Mouse (Mus musculus): Measurements from ENCODE around the gene Gm10518. TPM values are rescaled to one million over a fixed set of nuclear protein-coding genes. Genes with fewer than 3 reads are reported as not detected.

The Gm10518 gene
- polyA plus RNA-seq (2012; rRNA removed) = not detected in 2 replicates

- 0 out of 2 replicates have a peak, but pooled peaks cover 6% of the 10 kb centered on the region for H3K4me1 ChIP-seq (replicated peaks; ENCODE audit: control insufficient read depth, insufficient read depth, low read length)
- H3K4me3 ChIP-seq (ENCODE audit: control insufficient read depth, insufficient read depth, low read length) = peak within 1 kb of the TSS; percentile 80
- peak within 1 kb of the TSS; percentile 58 for H3K27ac ChIP-seq (ENCODE audit: control insufficient read depth, insufficient read depth, low read length)
- H3K36me3 ChIP-seq (ENCODE audit: control insufficient read depth, insufficient read depth, low read length) = peaks cover 6% of the 10 kb centered on the region
- DNase-seq = peak; percentile 59
- TF ChIP-seq POLR2A (IDR thresholded peaks at IDR 0.05; ENCODE audit: control insufficient read depth, extremely low read depth, insufficient read depth, low read length, poor library complexity) (no peak), CTCF (IDR thresholded peaks at IDR 0.05; ENCODE audit: borderline replicate concordance, control insufficient read depth, extremely low read depth, insufficient read depth, low read length, poor library complexity) (no peak)
- WGBS = under 1% methylated on average over 89 of the region's 94 CpGs
- H3K27me3 ChIP-seq (ENCODE audit: control insufficient read depth, insufficient read depth, low read length) = no peaks in the 10 kb centered on the region
These were observed at the start of gene Gm10518 for GRCm38 (mm10) chr1:179802610-179803512. TSS of gene Gm10518 (plus strand) at chr1:179803376.

- Histone ChIP-seq H3K36me3 (ENCODE audit: control insufficient read depth, insufficient read depth, low read length) (peaks cover 77% of the 10 kb centered on the region), H3K27ac (ENCODE audit: control insufficient read depth, insufficient read depth, low read length) (no peak overlapping the region), H3K27me3 (ENCODE audit: control insufficient read depth, insufficient read depth, low read length) (no peaks in the 10 kb centered on the region), H3K4me3 (ENCODE audit: control insufficient read depth, insufficient read depth, low read length) (no peak overlapping the region), H3K4me1 (replicated peaks; ENCODE audit: control insufficient read depth, insufficient read depth, low read length) (no peaks in the 10 kb centered on the region)
- no peak for DNase-seq
- TF ChIP-seq POLR2A (IDR thresholded peaks at IDR 0.05; ENCODE audit: control insufficient read depth, extremely low read depth, insufficient read depth, low read length, poor library complexity) = no peak
- TF ChIP-seq CTCF (IDR thresholded peaks at IDR 0.05; ENCODE audit: borderline replicate concordance, control insufficient read depth, extremely low read depth, insufficient read depth, low read length, poor library complexity) = no peak
These were observed 46.7 kb upstream of the Gm10518 start for GRCm38 (mm10) chr1:179756477-179756876.

GRCm38 (mm10) chr1:179760086-179760485 lies 43.1 kb upstream of the Gm10518 start:
- Histone ChIP-seq H3K27ac (ENCODE audit: control insufficient read depth, insufficient read depth, low read length) (no peak overlapping the region), H3K36me3 (ENCODE audit: control insufficient read depth, insufficient read depth, low read length) (peaks cover 74% of the 10 kb centered on the region), H3K4me1 (replicated peaks; ENCODE audit: control insufficient read depth, insufficient read depth, low read length) (no peaks in the 10 kb centered on the region), H3K27me3 (ENCODE audit: control insufficient read depth, insufficient read depth, low read length) (no peaks in the 10 kb centered on the region), H3K4me3 (ENCODE audit: control insufficient read depth, insufficient read depth, low read length) (no peak overlapping the region)
- 96% methylated on average over 5 of the region's 5 CpGs for WGBS
- DNase-seq = no peak
- TF ChIP-seq CTCF (IDR thresholded peaks at IDR 0.05; ENCODE audit: borderline replicate concordance, control insufficient read depth, extremely low read depth, insufficient read depth, low read length, poor library complexity) (no peak), POLR2A (IDR thresholded peaks at IDR 0.05; ENCODE audit: control insufficient read depth, extremely low read depth, insufficient read depth, low read length, poor library complexity) (no peak)

- Histone ChIP-seq H3K27me3 (ENCODE audit: control insufficient read depth, insufficient read depth, low read length) (no peaks in the 10 kb centered on the region), H3K4me1 (replicated peaks; ENCODE audit: control insufficient read depth, insufficient read depth, low read length) (no peaks in the 10 kb centered on the region), H3K27ac (ENCODE audit: control insufficient read depth, insufficient read depth, low read length) (no peak overlapping the region), H3K4me3 (ENCODE audit: control insufficient read depth, insufficient read depth, low read length) (no peak overlapping the region), H3K36me3 (ENCODE audit: control insufficient read depth, insufficient read depth, low read length) (peaks cover 73% of the 10 kb centered on the region)
- WGBS = 93% methylated on average over 4 of the region's 4 CpGs
- no peak for DNase-seq
- TF ChIP-seq CTCF (IDR thresholded peaks at IDR 0.05; ENCODE audit: borderline replicate concordance, control insufficient read depth, extremely low read depth, insufficient read depth, low read length, poor library complexity) (no peak), POLR2A (IDR thresholded peaks at IDR 0.05; ENCODE audit: control insufficient read depth, extremely low read depth, insufficient read depth, low read length, poor library complexity) (no peak)
These were observed 42.6 kb upstream of the Gm10518 start for GRCm38 (mm10) chr1:179760553-179760952.

- TF ChIP-seq CTCF (IDR thresholded peaks at IDR 0.05; ENCODE audit: borderline replicate concordance, control insufficient read depth, extremely low read depth, insufficient read depth, low read length, poor library complexity) = no peak
- Histone ChIP-seq H3K27me3 (ENCODE audit: control insufficient read depth, insufficient read depth, low read length) (no peaks in the 10 kb centered on the region), H3K4me1 (replicated peaks; ENCODE audit: control insufficient read depth, insufficient read depth, low read length) (no peaks in the 10 kb centered on the region), H3K36me3 (ENCODE audit: control insufficient read depth, insufficient read depth, low read length) (peaks cover 91% of the 10 kb centered on the region), H3K4me3 (ENCODE audit: control insufficient read depth, insufficient read depth, low read length) (no peak overlapping the region), H3K27ac (ENCODE audit: control insufficient read depth, insufficient read depth, low read length) (no peak overlapping the region)
- DNase-seq = no peak
- 97% methylated on average over 8 of the region's 8 CpGs for WGBS
These were observed 26.3 kb upstream of the Gm10518 start for GRCm38 (mm10) chr1:179776831-179777230.

- 94% methylated on average over 4 of the region's 4 CpGs for WGBS
- no peak overlapping the region for H3K27ac ChIP-seq (ENCODE audit: control insufficient read depth, insufficient read depth, low read length)
- no peak for DNase-seq
- H3K4me1 ChIP-seq (replicated peaks; ENCODE audit: control insufficient read depth, insufficient read depth, low read length) = no peaks in the 10 kb centered on the region
- peaks cover 69% of the 10 kb centered on the region for H3K36me3 ChIP-seq (ENCODE audit: control insufficient read depth, insufficient read depth, low read length)
- H3K27me3 ChIP-seq (ENCODE audit: control insufficient read depth, insufficient read depth, low read length) = no peaks in the 10 kb centered on the region
- no peak overlapping the region for H3K4me3 ChIP-seq (ENCODE audit: control insufficient read depth, insufficient read depth, low read length)
- TF ChIP-seq POLR2A (IDR thresholded peaks at IDR 0.05; ENCODE audit: control insufficient read depth, extremely low read depth, insufficient read depth, low read length, poor library complexity) (no peak), CTCF (IDR thresholded peaks at IDR 0.05; ENCODE audit: borderline replicate concordance, control insufficient read depth, extremely low read depth, insufficient read depth, low read length, poor library complexity) (no peak)
These were observed 19.1 kb upstream of the Gm10518 start for GRCm38 (mm10) chr1:179784098-179784497.
